Mouse (Mus musculus) left cerebral cortex, postnatal 10 days (tissue): Measurements from ENCODE around the gene Vgll4. TPM values are rescaled to one million over a fixed set of nuclear protein-coding genes. Genes with fewer than 3 reads are reported as not detected.

Source experiments
- DNase-seq, 2 experiments: peaks; one replicate each; pipeline ENCODE4 v3.0.0; 2021 to 2022; ENCODE audit warnings: low spot score in 2 of 2, mixed read lengths in 1 of 2; ENCODE audit errors: extremely low spot score in 1 of 2
- intact Hi-C: fragments of 180-260 bp; cut with DNase I; formaldehyde crosslinking; loops from one replicate; pipeline ENCODE4 v1.15.1; 2025
- total RNA-seq, 2 experiments: library from RNA; stranded (reverse); gene quantifications; 2 replicates each; pipeline ENCODE4 v1.2.3; 2021

Vgll4 gene
- total RNA-seq, 2 experiments from 2014 or later = 42.7 to 51.8 TPM

- no peak for DNase-seq
- intact Hi-C loops = no loop called here
Measured at GRCm38 (mm10) chr6:114866619-114867018, 103.2 kb downstream of the Vgll4 start.

DNA sequence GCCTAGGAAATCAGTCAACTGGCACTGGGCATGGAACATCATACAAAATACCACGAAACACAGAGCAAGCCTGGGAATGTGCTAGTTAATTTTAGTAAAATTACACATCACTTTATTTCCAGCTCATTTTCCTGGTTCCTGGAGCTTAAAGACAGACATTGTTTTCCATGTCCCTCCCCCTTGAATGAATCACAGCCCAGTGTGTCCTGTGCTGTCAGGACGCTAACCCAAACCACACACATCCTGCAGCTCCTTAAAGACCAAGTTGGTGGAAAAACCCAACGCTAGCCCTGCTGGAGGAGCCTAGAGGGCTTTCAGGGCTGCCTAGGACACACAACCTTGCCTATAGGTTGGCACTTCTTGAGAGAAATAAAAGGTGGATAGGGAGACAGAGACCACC is 103.7 kb downstream of the Vgll4 start:
- intact Hi-C loops = no loop called here
- no peak for DNase-seq

DNA sequence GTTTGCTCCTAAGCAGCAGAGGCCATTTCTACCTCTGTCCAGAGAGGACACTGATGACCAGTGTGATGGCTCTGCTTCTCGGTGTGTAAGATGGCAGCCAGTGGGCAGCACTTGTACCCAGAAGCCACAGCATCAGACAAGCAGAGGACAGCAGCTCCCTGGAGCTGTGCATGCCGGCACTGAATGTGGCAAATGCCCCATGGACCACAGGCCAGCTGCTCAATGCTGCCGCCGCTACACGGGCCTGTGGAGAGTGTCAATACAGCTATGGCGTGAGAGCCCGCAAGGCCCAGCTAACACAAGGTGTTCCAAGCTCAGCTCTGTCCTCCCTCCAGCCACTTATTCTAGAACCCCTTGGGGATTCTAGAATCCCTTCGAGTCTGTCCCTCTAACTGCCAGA is 105.4 kb downstream of the Vgll4 start:
- intact Hi-C loops = no loop called here
- DNase-seq = no peak

DNA sequence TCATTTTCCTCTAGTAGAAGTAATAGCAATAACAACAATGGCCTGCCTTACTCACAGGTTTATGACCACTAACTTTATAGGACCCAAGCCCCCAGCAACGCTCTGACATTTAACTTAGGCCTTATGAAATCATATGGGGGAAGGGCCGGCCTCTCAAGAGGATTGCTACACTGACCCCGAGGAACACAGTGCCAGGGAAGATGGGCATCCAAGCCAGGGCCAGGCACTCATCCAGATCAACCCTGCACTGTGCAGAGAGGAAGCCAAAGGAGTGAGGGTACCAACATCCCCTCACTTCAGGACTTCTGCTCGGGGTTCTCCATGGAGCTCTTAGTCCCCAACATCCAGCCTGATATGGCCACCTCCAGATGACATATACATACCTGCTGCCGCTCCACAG is 106.3 kb downstream of the Vgll4 start:
- intact Hi-C loops = no loop called here
- no peak for DNase-seq

GRCm38 (mm10) chr6:114862046-114862445 is 107.7 kb downstream of the Vgll4 start:
- no peak for DNase-seq
- intact Hi-C loops = no loop called here

DNA sequence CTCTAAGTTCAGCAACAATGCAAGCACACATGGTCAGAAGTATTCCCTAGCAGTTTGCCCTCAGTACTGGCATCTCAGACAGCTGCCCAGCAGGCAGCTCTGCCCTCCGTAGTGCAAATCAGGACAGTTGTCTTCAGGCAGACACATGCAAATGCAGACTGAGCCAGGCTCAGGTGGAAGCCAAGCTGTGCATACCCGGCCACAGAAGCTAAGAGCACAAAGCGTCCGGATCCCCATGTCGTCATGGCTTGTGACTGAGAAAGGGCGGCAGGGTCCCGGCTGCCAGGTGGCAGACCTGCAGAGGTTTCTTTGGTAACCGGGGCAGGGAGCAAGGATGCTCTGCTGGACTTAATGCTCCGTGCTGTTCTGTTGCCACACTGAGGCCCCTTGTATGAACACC is 108.2 kb downstream of the Vgll4 start:
- intact Hi-C loops = no loop called here
- DNase-seq = no peak

GRCm38 (mm10) chr6:114860677-114861568 is 108.9 kb downstream of the Vgll4 start:
- intact Hi-C loops = no loop called here

GRCm38 (mm10) chr6:114858722-114859053 is 111.1 kb downstream of the Vgll4 start:
- intact Hi-C loops = no loop called here
- no peak for DNase-seq

More at GRCm38 (mm10) chr6:114860677-114861568, 108.9 kb downstream of the Vgll4 start:
- no peak for DNase-seq

DNA sequence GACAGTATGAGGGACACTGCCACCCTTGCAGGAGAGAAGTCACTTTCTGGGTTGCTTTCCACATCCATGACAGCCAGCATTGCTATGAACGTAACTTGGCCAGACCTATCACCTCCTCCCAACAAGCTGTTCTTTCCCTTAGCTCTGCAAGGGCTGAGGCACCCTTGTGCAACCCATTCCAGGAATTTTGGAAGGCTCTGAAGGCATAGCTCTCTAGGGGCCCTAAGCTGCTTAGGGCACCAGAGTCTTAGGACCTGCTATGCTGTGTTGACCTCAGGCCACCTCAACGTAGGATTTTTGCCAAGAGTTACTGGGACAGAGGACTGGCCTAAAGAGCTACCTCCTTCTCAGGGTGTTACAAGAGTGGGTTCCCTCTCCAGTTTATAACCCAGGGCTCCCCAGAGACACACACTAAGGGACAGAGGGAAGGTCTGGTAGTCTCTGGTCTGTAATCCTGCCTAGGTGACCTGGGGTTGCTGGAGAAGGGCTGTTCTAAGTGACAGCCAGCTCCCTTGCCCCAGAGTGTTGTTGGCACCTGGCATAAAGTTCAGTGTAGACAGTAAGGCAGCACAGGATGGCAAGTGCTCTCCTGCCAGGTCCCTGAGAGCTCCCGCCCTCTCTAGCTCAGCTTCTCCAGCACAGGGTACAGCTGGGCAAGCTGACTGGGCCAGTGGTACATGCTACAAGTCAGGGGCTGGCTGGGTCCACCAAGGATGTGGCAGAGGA is 111.6 kb downstream of the Vgll4 start:
- no peak for DNase-seq
- intact Hi-C loops = no loop called here

GRCm38 (mm10) chr6:114856501-114856900 is 113.3 kb downstream of the Vgll4 start:
- DNase-seq = no peak
- intact Hi-C loops = no loop called here

GRCm38 (mm10) chr6:114855644-114856043 is 114.2 kb downstream of the Vgll4 start:
- no peak for DNase-seq
- intact Hi-C loops = no loop called here

DNA sequence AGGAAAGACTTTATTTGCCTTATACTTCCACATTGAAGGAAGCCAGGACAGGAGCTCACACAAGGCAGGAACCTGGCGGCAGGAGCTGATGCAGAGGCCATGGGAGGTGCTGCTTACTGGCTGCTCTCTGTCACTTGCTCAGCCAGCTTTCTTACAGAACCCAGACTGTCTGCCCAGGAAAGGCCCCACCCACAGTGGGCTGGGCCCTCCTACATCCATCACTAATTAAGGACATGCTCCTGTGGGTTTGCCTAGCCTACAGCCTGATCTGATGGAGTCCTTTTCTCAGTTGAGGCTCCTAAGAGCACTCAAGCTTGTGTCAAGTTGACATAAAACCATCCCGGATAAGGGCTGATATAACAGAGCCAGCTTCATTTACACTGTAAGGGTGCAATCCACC is 115.4 kb downstream of the Vgll4 start:
- intact Hi-C loops = no loop called here
- no peak for DNase-seq

DNA sequence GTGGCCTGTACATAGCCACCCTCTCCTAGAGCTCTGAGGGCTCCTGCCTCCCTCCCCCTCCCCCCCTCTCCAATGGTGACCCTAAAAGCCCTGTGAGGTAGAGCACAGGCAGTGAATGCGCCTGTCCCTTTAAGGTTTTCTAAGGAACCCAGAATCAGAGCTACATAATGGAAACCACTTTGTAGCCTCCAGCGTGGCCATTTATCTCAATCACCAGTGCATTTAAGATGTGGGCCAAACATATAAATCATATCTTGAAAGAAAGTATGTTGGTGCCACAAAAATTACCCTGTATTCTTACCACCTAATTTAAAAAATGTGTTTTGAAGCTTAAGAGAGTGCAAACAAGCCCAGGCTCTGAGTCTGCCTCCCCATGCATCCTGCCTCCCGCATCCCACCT is 117.1 kb downstream of the Vgll4 start:
- no peak for DNase-seq
- intact Hi-C loops = no loop called here

GRCm38 (mm10) chr6:114851688-114852087 is 118.1 kb downstream of the Vgll4 start:
- intact Hi-C loops = no loop called here
- no peak for DNase-seq

DNA sequence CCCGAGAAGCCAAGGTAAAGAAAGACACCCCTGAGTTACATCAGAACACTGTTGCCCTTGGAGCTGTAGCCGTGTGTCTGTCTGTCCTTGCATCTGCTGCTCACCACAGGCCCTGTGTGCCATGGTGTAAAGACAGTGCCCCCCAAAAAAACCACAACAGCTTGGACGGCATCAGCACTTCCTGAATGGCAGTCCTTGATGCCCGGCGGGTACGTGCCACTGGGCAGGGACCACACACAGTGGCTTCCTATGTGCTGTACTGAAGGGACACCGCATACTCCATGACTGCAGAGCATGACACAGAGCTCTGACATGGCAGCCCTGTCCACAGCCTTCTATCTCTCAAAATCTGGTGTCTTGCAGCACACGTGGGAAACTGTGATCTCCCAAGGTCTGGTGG is 120.0 kb downstream of the Vgll4 start:
- DNase-seq = no peak
- intact Hi-C loops = no loop called here

- intact Hi-C loops = no loop called here
- no peak for DNase-seq
Measured at GRCm38 (mm10) chr6:114848761-114849160, 121.0 kb downstream of the Vgll4 start.

DNA sequence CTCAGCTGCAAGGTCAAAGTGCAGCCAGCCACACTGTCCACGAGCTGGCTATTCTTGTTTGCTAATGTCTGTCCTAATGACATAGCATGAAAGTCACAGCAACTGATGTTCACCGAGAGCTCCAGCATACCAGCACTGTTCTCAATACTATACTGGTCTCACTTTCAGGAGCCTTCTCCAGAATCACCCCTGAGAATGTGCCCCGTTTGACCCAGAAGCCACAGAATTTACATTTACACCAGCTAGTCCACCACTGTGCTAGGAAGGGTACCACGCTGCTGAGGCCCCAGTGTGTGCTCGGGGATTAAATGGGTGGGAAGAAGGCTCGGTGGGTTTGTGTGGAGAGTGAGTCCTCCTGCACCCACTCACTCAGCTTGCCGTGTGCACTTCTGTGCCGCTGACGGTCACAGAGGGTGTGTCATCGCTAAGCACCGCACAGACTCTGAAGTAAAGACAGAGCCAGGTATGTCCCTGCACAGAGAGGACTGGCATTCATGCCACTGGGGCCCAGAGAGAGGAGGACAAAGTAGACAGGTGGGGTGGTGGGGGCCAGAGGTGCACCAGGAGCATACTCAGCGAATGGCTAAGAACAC is 122.1 kb downstream of the Vgll4 start:
- intact Hi-C loops = no loop called here
- no peak for DNase-seq

DNA sequence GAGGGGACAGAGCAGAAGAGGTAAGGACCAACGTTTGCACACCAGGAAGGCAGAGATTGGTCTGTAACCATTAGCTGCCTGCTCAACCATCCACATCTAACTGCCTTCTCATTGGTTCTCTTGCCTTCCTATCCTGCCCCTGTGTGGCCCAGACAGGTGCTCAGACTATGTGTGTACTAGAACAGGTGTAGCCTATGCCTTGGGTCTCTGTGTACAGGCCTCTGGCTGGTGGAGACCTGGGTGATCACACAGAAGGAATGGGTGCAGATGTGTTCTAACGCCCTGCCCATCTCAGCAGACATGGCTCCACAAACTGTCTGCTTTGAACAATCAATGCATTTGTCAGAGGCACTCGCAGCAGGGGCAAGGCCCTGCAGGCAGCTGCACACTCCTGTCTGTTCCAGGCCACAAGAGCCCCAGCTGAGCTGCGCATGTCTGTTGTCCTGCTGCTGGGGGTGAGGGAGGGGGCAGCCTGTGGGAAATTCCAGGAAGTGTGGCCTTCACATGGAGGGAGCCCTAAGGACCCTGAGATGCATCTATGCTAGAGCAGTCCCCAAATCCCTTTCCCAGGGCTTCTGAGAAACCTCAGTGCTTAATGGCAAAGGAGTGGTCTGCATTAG is 123.5 kb downstream of the Vgll4 start:
- intact Hi-C loops = no loop called here
- DNase-seq = no peak

DNA sequence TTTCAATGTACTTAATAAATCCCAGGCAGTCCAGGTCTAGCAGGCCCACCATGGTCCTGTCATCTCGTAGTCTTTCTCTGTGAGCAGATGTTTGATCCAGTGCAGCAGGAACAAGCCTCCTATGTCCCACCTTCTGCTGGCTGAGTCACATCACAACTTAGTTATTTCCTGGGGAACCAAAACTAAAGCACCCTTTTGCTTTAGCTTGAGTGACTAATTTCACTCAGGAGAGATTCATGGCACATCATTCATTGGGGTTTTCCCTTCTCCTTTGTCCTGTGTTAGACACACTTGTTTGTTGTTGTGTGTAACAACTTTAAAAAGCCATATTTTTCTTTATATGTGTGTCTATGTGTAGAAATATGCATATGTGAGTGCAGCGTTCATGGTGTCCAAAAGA is 126.9 kb downstream of the Vgll4 start:
- no peak for DNase-seq
- intact Hi-C loops = no loop called here

DNA sequence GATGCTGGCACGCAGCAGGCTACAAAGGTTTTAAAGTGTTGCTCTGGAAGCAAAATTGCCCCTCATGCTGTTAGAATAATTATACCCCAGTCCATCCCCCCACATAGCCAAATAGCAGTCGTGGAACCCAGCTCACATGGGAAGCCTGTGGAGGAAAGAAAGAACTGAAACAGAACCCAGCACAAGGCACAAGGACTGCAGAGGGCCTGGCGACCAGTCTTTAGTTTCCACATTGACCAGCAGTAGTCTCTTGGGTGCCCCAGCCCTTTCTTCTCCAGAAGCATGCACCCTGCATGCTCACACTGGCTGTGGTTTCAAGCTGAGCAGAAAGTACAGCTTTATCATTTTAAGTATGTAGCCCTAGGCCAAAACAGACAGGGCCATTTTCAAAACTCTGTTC is 127.7 kb downstream of the Vgll4 start:
- intact Hi-C loops = no loop called here
- DNase-seq = no peak
